Mouse (Mus musculus): ENCODE results near the gene Mtap. TPM values are rescaled to one million over a fixed set of nuclear protein-coding genes. Genes with fewer than 3 reads are reported as not detected.

Mtap gene
- 10 to 100 TPM; 28.0 to 31.0 TPM for total RNA-seq (2021)
- long read RNA-seq, experiment 1, transcript Mtap-201 (8 exons, 2,797 nt) = major isoform, 33 of 42 reads
- long read RNA-seq, experiment 1, partial matches to known transcripts = 7 of 42 reads
- long read RNA-seq, experiment 1, other reads (novel, unspliced or antisense) = 2 of 42 reads
- long read RNA-seq, experiment 2, transcript Mtap-201 (8 exons, 2,797 nt) = major isoform, 22 of 23 reads
- long read RNA-seq, experiment 2, partial matches to known transcripts = 1 of 23 reads
- long read RNA-seq, experiment 2, other reads (novel, unspliced or antisense) = 0 of 23 reads

- peak; percentile 90 for DNase-seq
These were observed at the start of gene Mtap for GRCm38 (mm10) chr4:89136906-89137541. Gene Mtap (plus strand): TSS chr4:89137122.

- DNase-seq = no peak
These were observed 47.8 kb upstream of the Mtap start for GRCm38 (mm10) chr4:89089110-89089509.

- DNase-seq = no peak
These were observed 46.7 kb upstream of the Mtap start for GRCm38 (mm10) chr4:89090217-89090616.

- no peak for DNase-seq
These were observed 44.8 kb upstream of the Mtap start for GRCm38 (mm10) chr4:89092153-89092552.

- DNase-seq = no peak
These were observed 42.1 kb upstream of the Mtap start for GRCm38 (mm10) chr4:89094773-89095172.

- DNase-seq = no peak
These were observed 38.7 kb upstream of the Mtap start for GRCm38 (mm10) chr4:89098261-89098660.

GRCm38 (mm10) chr4:89101276-89101675 lies 35.6 kb upstream of the Mtap start:
- DNase-seq = no peak

- DNase-seq = no peak
These were observed 34.6 kb upstream of the Mtap start for GRCm38 (mm10) chr4:89102283-89102682.

- DNase-seq = no peak
These were observed 31.4 kb upstream of the Mtap start for GRCm38 (mm10) chr4:89105486-89105885.

GRCm38 (mm10) chr4:89106505-89106904 lies 30.4 kb upstream of the Mtap start:
- DNase-seq = no peak

- peak; percentile 25 for DNase-seq
These were observed 24.7 kb upstream of the Mtap start for GRCm38 (mm10) chr4:89112168-89112710.

- peak; percentile 14 for DNase-seq
These were observed 24.1 kb upstream of the Mtap start for GRCm38 (mm10) chr4:89112782-89113181.

GRCm38 (mm10) chr4:89116006-89116405 lies 20.9 kb upstream of the Mtap start:
- no peak for DNase-seq

- DNase-seq = no peak
These were observed 17.0 kb upstream of the Mtap start for GRCm38 (mm10) chr4:89119900-89120299.

- no peak for DNase-seq
These were observed 16.6 kb upstream of the Mtap start for GRCm38 (mm10) chr4:89120353-89120752.

GRCm38 (mm10) chr4:89123446-89124243 lies 13.3 kb upstream of the Mtap start:
- DNase-seq = no peak

GRCm38 (mm10) chr4:89127674-89128073 lies 9.2 kb upstream of the Mtap start:
- DNase-seq = no peak

- peak; percentile 67 for DNase-seq
These were observed 8.6 kb upstream of the Mtap start for GRCm38 (mm10) chr4:89128080-89128936.

GRCm38 (mm10) chr4:89128937-89129277 lies 8.0 kb upstream of the Mtap start:
- DNase-seq = no peak

GRCm38 (mm10) chr4:89129311-89129913 lies 7.5 kb upstream of the Mtap start:
- DNase-seq = peak; percentile 80

GRCm38 (mm10) chr4:89131795-89132194 lies 5.1 kb upstream of the Mtap start:
- DNase-seq = no peak

GRCm38 (mm10) chr4:89136356-89136755 lies 566 bp upstream of the Mtap start:
- DNase-seq = no peak

Measured in adrenal gland, postnatal 10 days (tissue).